Mouse (Mus musculus): ENCODE results near the gene Trio. TPM values are rescaled to one million over a fixed set of nuclear protein-coding genes. Genes with fewer than 3 reads are reported as not detected.

Trio gene
- 33.0 TPM for polyA plus RNA-seq (2014; fragmentation: Illumina TruSeq; extraction: RNeasy Lipid Tissue Mini Kit (QIAGEN cat#74804); ENCODE audit: low read depth, low replicate concordance)

GRCm38 (mm10) chr15:28025447-28026166 lies at the start of gene Trio:
Gene Trio, minus strand, starts transcription at chr15:28025848.

GRCm38 (mm10) chr15:27681419-27682187 lies 344.0 kb downstream of the Trio start, which contains the start of gene Otulinl:
Gene Otulinl, minus strand, starts transcription at chr15:27681579.

Other genes starting within 250 kb of the Trio start
- 0.28 TPM for gene Dnah5, start 177.9 kb upstream of the Trio start, polyA plus RNA-seq (2014; fragmentation: Illumina TruSeq; extraction: RNeasy Lipid Tissue Mini Kit (QIAGEN cat#74804); ENCODE audit: low read depth, low replicate concordance)